Mouse (Mus musculus) G1E (cell line): ENCODE results near the gene Evi5. TPM values are rescaled to one million over a fixed set of nuclear protein-coding genes. Genes with fewer than 3 reads are reported as not detected.

Experiments used
- ATAC-seq: 2 replicates; pipeline ENCODE4 v1.8.0; 2016; ENCODE audit warnings: mild to moderate bottlenecking; ENCODE audit not compliant: insufficient number of reproducible peaks, poor library complexity, low FRiP score, severe bottlenecking; ENCODE audit errors: extremely low read depth
- DNase-seq: peaks from one replicate; pipeline ENCODE4 v3.0.0; 2012; ENCODE audit warnings: low spot score
- H3K27me3 ChIP-seq: 2 replicates; pipeline ENCODE4 v1.6.1; 2012; ENCODE audit warnings: mild to moderate bottlenecking, low read length, inconsistent platforms; ENCODE audit not compliant: insufficient read depth
- H3K36me3 ChIP-seq: replicated peaks from 2 replicates; pipeline ENCODE3; 2012; ENCODE audit warnings: mild to moderate bottlenecking, inconsistent platforms
- H3K4me1 ChIP-seq: 2 replicates; pipeline ENCODE4 v1.6.1; 2012; ENCODE audit warnings: low read depth, low read length, inconsistent platforms, mixed read lengths; ENCODE audit not compliant: insufficient read depth
- H3K4me3 ChIP-seq: 2 replicates; pipeline ENCODE4 v1.5.1; 2012; ENCODE audit warnings: low read depth, mild to moderate bottlenecking, inconsistent platforms, low read length, moderate library complexity, mixed read lengths
- H3K9me3 ChIP-seq: replicated peaks from 2 replicates; pipeline ENCODE4 v1.6.1; 2012; ENCODE audit warnings: inconsistent platforms
- CTCF ChIP-seq: IDR thresholded peaks from 2 replicates; pipeline ENCODE4 v1.5.1; 2012; ENCODE audit warnings: low read depth, low read length, inconsistent platforms, mixed read lengths
- GATA1 ChIP-seq: IDR thresholded peaks from 2 replicates; pipeline ENCODE4 v1.6.1; 2012; ENCODE audit warnings: borderline replicate concordance, low read length, inconsistent platforms, mixed read lengths
- GATA2 ChIP-seq: IDR thresholded peaks from 2 replicates; pipeline ENCODE4 v1.6.1; 2012; ENCODE audit warnings: low read depth, low read length, inconsistent platforms, borderline replicate concordance
- POLR2AphosphoS5 ChIP-seq: IDR thresholded peaks from 2 replicates; pipeline ENCODE4 v1.6.1; 2012; ENCODE audit warnings: low read depth, low read length, inconsistent platforms; ENCODE audit not compliant: insufficient replicate concordance
- TAL1 ChIP-seq: conservative IDR thresholded peaks from 2 replicates; pipeline ENCODE4 v1.6.1; 2012; ENCODE audit warnings: low read depth, low read length, inconsistent platforms, mixed read lengths
- polyA plus RNA-seq: library from polyadenylated mRNA; stranded (reverse); fragments of >175 nt; gene quantifications from 2 replicates; pipeline ENCODE4 v1.2.3, GENCODE M21; 2012
- total RNA-seq, 2 experiments: library from RNA; stranded (forward) in 1 of 2; stranded (reverse) in 1 of 2; fragments of 200-1000 nt in 1 of 2; fragments of >200 nt in 1 of 2; fragmentation: Nextera tagmentation in 1 of 2; gene quantifications; 2 replicates each; pipeline ENCODE4 v1.2.3; 2014 to 2017

Evi5 gene
- total RNA-seq (2014; fragmentation: Nextera tagmentation) (58.1 and 94.2 TPM in 2 replicates), total RNA-seq (2017) (26.1 and 36.4 TPM in 2 replicates), polyA plus RNA-seq (3.3 and 3.8 TPM in 2 replicates)

DNA sequence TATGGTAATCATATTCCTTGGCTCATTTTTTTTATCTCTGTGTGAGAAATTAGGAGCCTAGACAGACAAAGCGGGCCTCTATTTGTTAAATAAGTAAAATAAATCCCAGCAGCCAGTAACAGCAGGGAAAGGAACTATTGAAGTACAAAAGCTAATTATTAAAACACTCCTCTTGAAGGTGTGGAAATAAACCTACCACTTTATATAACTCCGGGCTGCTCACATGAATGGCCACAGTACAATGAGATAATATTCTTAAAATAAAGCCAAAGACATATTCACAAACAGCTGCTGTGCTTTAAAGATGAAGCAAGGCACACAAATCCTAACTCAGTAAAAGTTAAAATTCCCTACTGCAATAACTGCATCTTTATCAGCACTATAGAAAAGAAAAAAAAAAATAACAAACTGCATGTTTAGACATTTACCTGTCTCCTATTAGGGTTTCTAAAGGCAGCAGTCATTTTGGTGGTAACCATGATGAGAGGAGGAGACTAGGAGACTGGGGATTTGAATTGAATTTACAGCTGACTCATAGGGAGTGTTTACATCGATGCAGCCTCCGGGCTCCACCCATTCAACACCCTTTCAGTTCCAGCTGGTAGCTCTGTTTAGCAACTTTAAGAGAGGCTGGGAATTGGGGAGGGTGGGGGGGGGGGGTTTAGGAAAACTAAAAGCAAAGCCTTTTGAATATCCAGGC, at the start of gene Evi5:
TSS of gene Evi5 (minus strand) at position 547 of the 700 bp plus-strand sequence.
- peak; percentile 37; the same call in 1 of the 2 replicates for ATAC-seq
- TF ChIP-seq POLR2AphosphoS5, result no peak
- no peak for TF ChIP-seq CTCF
- TF ChIP-seq GATA1, result no peak
- no peak for TF ChIP-seq TAL1
- TF ChIP-seq GATA2, result no peak
- DNase-seq, result peak; percentile 60
- Histone ChIP-seq H3K4me1 (peaks cover 50% of the 10 kb centered on the region), H3K36me3 (peaks cover 10% of the 10 kb centered on the region), H3K9me3 (no peaks in the 10 kb centered on the region), H3K27me3 (no peaks in the 10 kb centered on the region), H3K4me3 (peak within 1 kb of the TSS; percentile 53; the same call in 1 of the 2 replicates)

DNA sequence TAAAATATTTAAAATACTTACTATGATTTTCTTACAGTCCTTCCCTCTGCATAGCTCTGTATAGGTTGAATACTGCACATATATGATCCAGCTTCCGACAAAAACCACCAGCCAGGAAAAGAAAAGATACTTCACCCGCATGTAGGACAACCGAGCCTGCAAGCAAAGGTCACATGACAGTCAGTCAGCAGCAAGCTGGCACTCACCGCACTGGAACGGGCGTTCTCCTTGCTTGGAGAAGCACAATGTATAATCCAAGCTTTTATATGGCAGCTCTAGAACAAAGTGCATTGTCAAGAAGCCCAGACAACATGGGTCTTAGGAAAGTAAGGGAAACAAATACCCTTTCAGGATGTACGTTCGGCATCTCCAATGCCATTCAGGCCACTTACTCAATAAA, 49.7 kb upstream of the Evi5 start:
- no peak for DNase-seq
- peaks cover 26% of the 10 kb centered on the region for H3K4me1 ChIP-seq
- no peak for ATAC-seq
- H3K4me3 ChIP-seq, result no peak overlapping the region
- peaks cover 47% of the 10 kb centered on the region for H3K36me3 ChIP-seq
- no peaks in the 10 kb centered on the region for H3K9me3 ChIP-seq
- TF ChIP-seq POLR2AphosphoS5, result no peak
- no peak for TF ChIP-seq TAL1
- TF ChIP-seq CTCF, result no peak
- TF ChIP-seq GATA1, result no peak
- no peak for TF ChIP-seq GATA2
- H3K27me3 ChIP-seq, result no peaks in the 10 kb centered on the region

DNA sequence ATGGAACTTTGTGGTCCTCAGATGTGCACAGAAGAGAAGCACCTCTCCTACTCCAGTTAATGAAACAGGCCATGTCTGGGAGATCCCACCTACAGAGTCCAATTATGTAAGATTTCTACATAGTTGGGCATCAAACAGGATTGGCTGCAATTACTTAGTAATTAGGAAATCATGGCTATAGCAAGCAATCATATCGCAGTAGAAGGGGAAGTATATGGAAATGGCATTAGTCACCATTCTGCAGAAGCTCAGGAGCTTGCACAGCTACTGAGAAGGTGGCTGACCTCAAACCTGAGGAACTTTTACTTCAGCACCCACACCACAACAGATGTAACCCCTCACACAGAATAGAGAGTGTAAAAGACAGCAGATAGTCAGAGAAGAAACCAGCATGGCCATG, 47.9 kb upstream of the Evi5 start:
- H3K4me1 ChIP-seq, result peaks cover 26% of the 10 kb centered on the region
- H3K9me3 ChIP-seq, result peaks cover 3% of the 10 kb centered on the region; the same call in 1 of the 2 replicates
- no peaks in the 10 kb centered on the region for H3K27me3 ChIP-seq
- H3K4me3 ChIP-seq, result no peak overlapping the region
- H3K36me3 ChIP-seq, result peaks cover 58% of the 10 kb centered on the region
- no peak for ATAC-seq
- TF ChIP-seq TAL1, result no peak
- no peak for TF ChIP-seq GATA2
- no peak for TF ChIP-seq GATA1
- no peak for TF ChIP-seq POLR2AphosphoS5
- TF ChIP-seq CTCF, result no peak
- no peak for DNase-seq

DNA sequence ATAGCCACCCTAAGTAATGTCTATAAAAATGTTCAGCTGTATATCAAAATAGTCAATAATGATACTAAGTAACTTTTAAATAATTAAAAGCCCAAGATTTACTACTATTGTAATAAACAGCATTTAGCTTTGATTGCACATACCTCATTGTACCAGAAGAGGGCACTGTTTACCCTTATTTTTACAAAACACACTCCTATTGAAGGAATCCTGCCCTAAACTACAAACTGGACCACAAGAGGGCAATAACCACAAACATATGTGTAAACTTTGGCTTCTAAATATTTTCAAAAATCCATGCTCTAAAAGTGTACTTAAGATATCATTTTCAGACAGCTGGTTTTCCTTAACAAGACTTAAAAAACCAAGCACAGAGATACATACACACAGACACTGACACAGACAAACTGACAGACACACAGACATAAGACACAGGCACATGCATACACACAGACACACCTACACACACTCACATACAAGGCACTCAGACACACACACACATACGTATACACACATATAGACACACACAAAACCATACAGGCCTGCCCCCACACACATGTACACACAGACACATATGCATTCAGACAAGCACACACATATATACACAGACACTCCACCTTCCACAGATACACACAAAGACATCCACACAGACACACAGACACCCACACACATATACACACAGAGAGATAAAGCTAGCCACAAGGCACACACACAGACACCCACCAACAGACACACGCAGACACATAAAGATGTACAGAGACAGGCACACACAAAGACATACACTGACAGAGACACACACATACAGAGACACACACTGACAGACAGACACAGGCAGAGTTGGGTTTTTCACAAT, 46.7 kb upstream of the Evi5 start:
- ATAC-seq, result peak; percentile 45; the same call in 1 of the 2 replicates
- peak; percentile 20 for DNase-seq
- TF ChIP-seq CTCF (peak; percentile 33; the same call in 1 of the 2 replicates), GATA2 (no peak)
- Histone ChIP-seq H3K36me3 (peaks cover 70% of the 10 kb centered on the region), H3K27me3 (no peaks in the 10 kb centered on the region), H3K4me3 (no peak overlapping the region), H3K4me1 (peaks cover 26% of the 10 kb centered on the region), H3K9me3 (peaks cover 3% of the 10 kb centered on the region; the same call in 1 of the 2 replicates)

DNA sequence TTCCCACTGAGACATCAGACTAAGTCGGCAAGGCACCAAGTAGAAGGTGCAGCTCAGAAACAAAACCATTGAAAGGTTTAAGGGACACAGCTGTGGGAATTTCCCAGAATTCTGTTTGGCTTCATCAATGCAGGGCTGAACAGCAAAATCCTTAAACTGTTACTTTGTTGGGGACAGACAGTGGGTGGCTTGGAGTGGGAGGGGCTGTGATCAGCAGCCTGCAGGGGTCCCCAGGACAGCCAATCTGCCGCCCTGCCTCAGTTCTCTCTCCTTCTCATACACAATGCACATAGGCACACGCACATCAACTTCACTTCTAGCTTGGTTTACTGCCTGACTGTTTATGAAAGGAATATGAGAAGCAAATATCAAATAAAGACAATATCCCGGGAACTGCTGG, 40.4 kb upstream of the Evi5 start:
- DNase-seq, result no peak
- TF ChIP-seq GATA2, result no peak
- no peak for TF ChIP-seq CTCF
- no peak for TF ChIP-seq TAL1
- TF ChIP-seq GATA1, result no peak
- TF ChIP-seq POLR2AphosphoS5, result no peak
- no peak overlapping the region for H3K4me3 ChIP-seq
- H3K36me3 ChIP-seq, result peaks cover 75% of the 10 kb centered on the region
- H3K27me3 ChIP-seq, result no peaks in the 10 kb centered on the region
- H3K9me3 ChIP-seq, result peaks cover 3% of the 10 kb centered on the region; the same call in 1 of the 2 replicates
- H3K4me1 ChIP-seq, result 0 out of 2 replicates have a peak, but pooled peaks cover under 1% of the 10 kb centered on the region
- no peak for ATAC-seq

DNA sequence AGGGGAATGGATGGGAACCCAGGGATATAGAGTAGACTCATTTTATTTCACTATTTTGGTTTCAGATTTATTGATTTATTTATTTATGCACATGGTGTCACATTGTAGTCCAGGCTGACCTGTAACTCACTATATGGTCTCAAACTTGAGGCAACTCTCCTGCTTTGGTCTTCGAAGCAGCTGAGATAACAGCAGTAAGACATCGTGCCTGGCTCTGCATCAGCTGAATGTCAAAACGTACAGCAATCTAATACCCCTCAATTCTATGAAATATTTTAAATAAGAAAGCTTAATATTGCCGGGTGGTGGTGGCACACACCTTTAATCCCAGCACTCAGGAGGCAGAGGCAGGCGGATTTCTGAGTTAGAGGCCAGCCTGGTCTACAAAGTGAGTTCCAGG, 36.1 kb upstream of the Evi5 start:
- no peak for DNase-seq
- no peak overlapping the region for H3K4me3 ChIP-seq
- H3K9me3 ChIP-seq, result no peaks in the 10 kb centered on the region
- TF ChIP-seq GATA2 (no peak), POLR2AphosphoS5 (no peak), TAL1 (no peak), GATA1 (no peak), CTCF (no peak)
- peaks cover 82% of the 10 kb centered on the region for H3K36me3 ChIP-seq
- no peak for ATAC-seq
- peaks cover 12% of the 10 kb centered on the region for H3K4me1 ChIP-seq
- H3K27me3 ChIP-seq, result no peaks in the 10 kb centered on the region
